Mouse (Mus musculus): ENCODE measurements at regions not wholly inside any gene's neighbourhood (a gene's known extent, or its start where the extent isn't known, plus 50 kb on each side); places are given as distances from the start of the nearest gene placed in this dataset.

DNA sequence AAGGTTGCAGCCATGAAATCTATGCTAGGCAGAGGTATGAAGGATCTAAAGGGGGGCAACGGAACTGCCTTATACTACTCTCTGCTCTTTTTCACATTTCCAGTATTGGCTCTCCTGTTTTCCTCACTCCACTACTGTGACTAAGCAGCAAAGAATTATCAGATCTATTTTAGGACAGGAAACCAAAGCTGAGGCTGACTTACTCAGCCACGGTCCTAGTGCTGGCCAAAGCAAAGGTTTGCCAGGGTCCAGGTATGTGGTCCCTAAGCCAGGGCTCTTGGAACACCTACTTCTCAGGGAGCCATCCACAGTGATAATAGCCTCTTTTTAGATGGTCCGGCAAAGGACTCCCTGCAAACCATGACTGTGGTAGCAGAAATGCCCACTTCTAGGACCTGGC, 195.6 kb upstream of the Gm21798 start:
- TF ChIP-seq POLR2A (IDR thresholded peaks at IDR 0.05; ENCODE audit: insufficient read depth, low read depth, low read length), result no peak
- TF ChIP-seq CTCF (IDR thresholded peaks at IDR 0.05; ENCODE audit: insufficient read depth, low read depth, low read length), result no peak
